In the genomic region with DNA sequence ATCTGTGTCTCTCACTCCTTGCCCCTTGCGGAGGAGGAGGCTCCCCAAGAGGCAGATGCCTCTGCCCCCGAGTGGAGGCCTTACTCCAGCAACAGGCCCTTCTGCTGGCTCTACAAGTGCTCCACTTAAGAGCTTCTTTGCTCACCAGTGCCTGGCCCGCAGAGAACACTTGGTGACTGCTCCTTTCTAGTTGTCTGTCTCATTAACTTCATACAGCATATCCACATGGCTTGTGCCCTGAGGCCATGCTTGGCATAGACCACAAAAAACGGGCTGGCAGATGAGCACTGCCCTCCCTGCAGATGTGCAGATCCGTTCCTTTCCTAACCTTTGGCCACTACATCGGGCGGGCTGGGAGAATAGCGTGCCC, we compare ENCODE assay signal across 10 mouse cellular contexts. TPM values are rescaled to one million over a fixed set of nuclear protein-coding genes. Genes with fewer than 3 reads are reported as not detected.
DNase-seq lines count a peak whose midpoint lies in the region; ATAC-seq and TF ChIP-seq lines count a peak whose summit lies in the region.
"Had no signal": no experiment of that assay in that cellular context is flagged by ENCODE, and none has a peak within 500 bp of the region (broad histone marks: within the 10 kb centered on the region; RNA-seq: fewer than 3 reads in every experiment).

No protein-coding gene starts in this region.

- DNase-seq in liver, embryonic 11.5 days (ENCODE audit: low spot score), result no peak
- DNase-seq in liver, postnatal 0 days, result no peak
- peak; percentile 16 for DNase-seq in forebrain, embryonic 10.5 days (ENCODE audit: extremely low spot score, low spot score)
- DNase-seq in left cerebral cortex, adult 9 months (ENCODE audit: low spot score in 2 of 2), result no peak
- DNase-seq in retina, postnatal 1 day, result no peak

- no peak overlapping the region for H3K4me2 ChIP-seq in liver, embryonic 11.5 days
- no peak overlapping the region for H3K4me2 ChIP-seq in liver, postnatal 0 days (ENCODE audit: low read depth, low read length)
- H3K4me2 ChIP-seq in intestine, embryonic 16.5 days (ENCODE audit: low read depth, low read length), result 0 out of 2 replicates have a peak overlapping the region, but pooled peaks have one; percentile 70
- H3K4me2 ChIP-seq in neural tube, embryonic 15.5 days, result peak overlapping the region; percentile 68

- peaks cover 30% of the 10 kb centered on the region for H3K27me3 ChIP-seq in liver, embryonic 11.5 days (replicated peaks; ENCODE audit: control insufficient read depth, insufficient read depth, low read length)
- H3K27me3 ChIP-seq in liver, postnatal 0 days (ENCODE audit: insufficient read depth, low read length), result peaks cover 23% of the 10 kb centered on the region; the same call in 1 of the 2 replicates
- peaks cover 74% of the 10 kb centered on the region for H3K27me3 ChIP-seq in forebrain, embryonic 10.5 days (ENCODE audit: poor library complexity, severe bottlenecking)
- peaks cover 18% of the 10 kb centered on the region for H3K27me3 ChIP-seq in intestine, embryonic 16.5 days (replicated peaks; ENCODE audit: control insufficient read depth, insufficient read depth, low read length)
- H3K27me3 ChIP-seq in neural tube, embryonic 15.5 days (replicated peaks), result peaks cover 17% of the 10 kb centered on the region

- no peak overlapping the region for H3K9ac ChIP-seq in liver, embryonic 11.5 days (ENCODE audit: low read depth, low read length)
- no peak overlapping the region for H3K9ac ChIP-seq in liver, postnatal 0 days (replicated peaks)
- H3K9ac ChIP-seq in intestine, embryonic 16.5 days (ENCODE audit: low read depth, low read length), result no peak overlapping the region
- H3K9ac ChIP-seq in neural tube, embryonic 15.5 days (replicated peaks), result no peak overlapping the region

- no peaks in the 10 kb centered on the region for H3K4me1 ChIP-seq in liver, embryonic 11.5 days (replicated peaks; ENCODE audit: control insufficient read depth, insufficient read depth, low read length)
- H3K4me1 ChIP-seq in liver, postnatal 0 days (ENCODE audit: insufficient read depth), result no peaks in the 10 kb centered on the region
- peaks cover 6% of the 10 kb centered on the region; the same call in 1 of the 2 replicates for H3K4me1 ChIP-seq in forebrain, embryonic 10.5 days
- no peaks in the 10 kb centered on the region for H3K4me1 ChIP-seq in intestine, embryonic 16.5 days (ENCODE audit: control insufficient read depth, insufficient read depth, low read length)
- peaks cover 9% of the 10 kb centered on the region; the same call in 1 of the 2 replicates for H3K4me1 ChIP-seq in neural tube, embryonic 15.5 days

- TF ChIP-seq EP300 in liver, postnatal 0 days (IDR thresholded peaks at IDR 0.05; ENCODE audit: low read depth), result no peak

- peak overlapping the region; percentile 50; the same call in 1 of the 2 replicates for H3K4me3 ChIP-seq in liver, embryonic 11.5 days (ENCODE audit: low read depth, low read length)
- no peak overlapping the region for H3K4me3 ChIP-seq in liver, postnatal 0 days (ENCODE audit: low read depth, low read length)
- H3K4me3 ChIP-seq in forebrain, embryonic 10.5 days, result peak overlapping the region; percentile 67
- peak overlapping the region; percentile 57 for H3K4me3 ChIP-seq in intestine, embryonic 16.5 days (ENCODE audit: low read length)
- peak overlapping the region; percentile 53 for H3K4me3 ChIP-seq in neural tube, embryonic 15.5 days (replicated peaks)

- TF ChIP-seq CTCF in liver, postnatal 0 days (IDR thresholded peaks at IDR 0.05; ENCODE audit: low read depth), result no peak

- no peaks in the 10 kb centered on the region for H3K9me3 ChIP-seq in liver, embryonic 11.5 days (ENCODE audit: control insufficient read depth, low read length)
- H3K9me3 ChIP-seq in liver, postnatal 0 days (ENCODE audit: low read length), result no peaks in the 10 kb centered on the region
- H3K9me3 ChIP-seq in forebrain, embryonic 10.5 days, result no peaks in the 10 kb centered on the region
- no peaks in the 10 kb centered on the region for H3K9me3 ChIP-seq in intestine, embryonic 16.5 days (ENCODE audit: control insufficient read depth, low read length)
- H3K9me3 ChIP-seq in neural tube, embryonic 15.5 days (replicated peaks), result no peaks in the 10 kb centered on the region

- ATAC-seq in liver, embryonic 11.5 days (replicated peaks; ENCODE audit: low FRiP score), result no peak
- no peak for ATAC-seq in liver, postnatal 0 days
- ATAC-seq in intestine, embryonic 16.5 days, result no peak
- peak; percentile 32; the same call in 1 of the 2 replicates for ATAC-seq in neural tube, embryonic 15.5 days (ENCODE audit: low FRiP score)

- H3K36me3 ChIP-seq in liver, embryonic 11.5 days (ENCODE audit: control insufficient read depth, insufficient read depth, low read length), result no peaks in the 10 kb centered on the region
- no peaks in the 10 kb centered on the region for H3K36me3 ChIP-seq in liver, postnatal 0 days (replicated peaks; ENCODE audit: insufficient read depth, low read length)
- H3K36me3 ChIP-seq in forebrain, embryonic 10.5 days (replicated peaks), result no peaks in the 10 kb centered on the region
- no peaks in the 10 kb centered on the region for H3K36me3 ChIP-seq in intestine, embryonic 16.5 days (ENCODE audit: control insufficient read depth, insufficient read depth, low read length)
- H3K36me3 ChIP-seq in neural tube, embryonic 15.5 days, result no peaks in the 10 kb centered on the region

- 46% methylated on average over 8 of the region's 8 CpGs for WGBS in liver, embryonic 11.5 days
- WGBS in liver, postnatal 0 days (ENCODE audit: insufficient replicate concordance), result 45% methylated on average over 8 of the region's 8 CpGs
- 62% methylated on average over 8 of the region's 8 CpGs for WGBS in forebrain, embryonic 10.5 days
- WGBS in intestine, embryonic 16.5 days, result 53% methylated on average over 8 of the region's 8 CpGs
- WGBS in neural tube, embryonic 15.5 days, result 47% methylated on average over 8 of the region's 8 CpGs

- no peak overlapping the region for H3K27ac ChIP-seq in liver, embryonic 11.5 days (ENCODE audit: low read depth, low read length)
- H3K27ac ChIP-seq in liver, postnatal 0 days (ENCODE audit: low read depth), result no peak overlapping the region
- H3K27ac ChIP-seq in forebrain, embryonic 10.5 days, result peak overlapping the region; percentile 86; the same call in 1 of the 2 replicates
- H3K27ac ChIP-seq in intestine, embryonic 16.5 days (ENCODE audit: low read length), result no peak overlapping the region
- H3K27ac ChIP-seq in neural tube, embryonic 15.5 days (replicated peaks), result no peak overlapping the region

RNA-seq across cellular contexts. Expression of gene 1700018G05Rik, which starts 6.2 kb away (rescaled TPM):
- not detected in 2 replicates for polyA plus RNA-seq in liver, embryonic 11.5 days (2014; fragmentation: Nextera tagmentation; extraction: Ambion mirVana)
- not detected in 2 replicates for polyA plus RNA-seq in liver, postnatal 0 days (2015; fragmentation: Nextera tagmentation; extraction: Ambion mirVana)
- polyA plus RNA-seq in forebrain, embryonic 10.5 days (2016; fragmentation: Nextera tagmentation; extraction: Ambion mirVana), result not detected in 2 replicates
- not detected in 2 replicates for polyA plus RNA-seq in intestine, embryonic 16.5 days (2015; fragmentation: Nextera tagmentation; extraction: Ambion mirVana)
- 0.64 TPM in 1 of 2 replicates, not detected in the other for polyA plus RNA-seq in neural tube, embryonic 15.5 days (2015; fragmentation: Nextera tagmentation; extraction: Ambion mirVana)
- polyA plus RNA-seq: brain, embryonic 14.5 days; erythroblast, embryonic 14.5 days; kidney, adult 2 months had no signal

RNA-seq across cellular contexts. Expression of gene 1700011M02Rik, which starts 25.7 kb away (rescaled TPM):
- not detected in 2 replicates for polyA plus RNA-seq in liver, embryonic 11.5 days (2014; fragmentation: Nextera tagmentation; extraction: Ambion mirVana)
- not detected in 2 replicates for polyA plus RNA-seq in liver, postnatal 0 days (2015; fragmentation: Nextera tagmentation; extraction: Ambion mirVana)
- not detected in 2 replicates for polyA plus RNA-seq in forebrain, embryonic 10.5 days (2016; fragmentation: Nextera tagmentation; extraction: Ambion mirVana)
- not detected in 2 replicates for polyA plus RNA-seq in intestine, embryonic 16.5 days (2015; fragmentation: Nextera tagmentation; extraction: Ambion mirVana)
- polyA plus RNA-seq in neural tube, embryonic 15.5 days (2015; fragmentation: Nextera tagmentation; extraction: Ambion mirVana), result not detected in 2 replicates
- polyA plus RNA-seq: brain, embryonic 14.5 days; erythroblast, embryonic 14.5 days; kidney, adult 2 months had no signal

RNA-seq across cellular contexts. Expression of gene Dmrtc1a, which starts 25.9 kb away (rescaled TPM):
- 0.14 TPM in 1 of 2 replicates, not detected in the other for polyA plus RNA-seq in liver, embryonic 11.5 days (2014; fragmentation: Nextera tagmentation; extraction: Ambion mirVana)
- not detected in 2 replicates for polyA plus RNA-seq in liver, postnatal 0 days (2015; fragmentation: Nextera tagmentation; extraction: Ambion mirVana)
- polyA plus RNA-seq in forebrain, embryonic 10.5 days (2016; fragmentation: Nextera tagmentation; extraction: Ambion mirVana), result 0.16 TPM in 1 of 2 replicates, not detected in the other
- 0.26 and 0.87 TPM in 2 replicates for polyA plus RNA-seq in intestine, embryonic 16.5 days (2015; fragmentation: Nextera tagmentation; extraction: Ambion mirVana)
- polyA plus RNA-seq in neural tube, embryonic 15.5 days (2015; fragmentation: Nextera tagmentation; extraction: Ambion mirVana), result 1.0 and 1.5 TPM in 2 replicates
- polyA plus RNA-seq: erythroblast, embryonic 14.5 days had no signal

Comparison
In these comparisons a context has a peak if more than half of its experiments do, and no peak if none do; other contexts are left out.
1. H3K4me2 ChIP-seq: peak in intestine, embryonic 16.5 days (single experiment) and neural tube, embryonic 15.5 days (single experiment); none in liver, embryonic 11.5 days (single experiment) and liver, postnatal 0 days (single experiment).